Mouse (Mus musculus): Measurements from ENCODE around the gene Prc1.

- TF ChIP-seq CTCF (IDR thresholded peaks at IDR 0.05; ENCODE audit: low read depth, low read length) (no peak), POLR2A (IDR thresholded peaks at IDR 0.05; ENCODE audit: borderline replicate concordance, low read depth, low read length) (no peak)
Measured at GRCm38 (mm10) chr7:80323336-80323735, 29.1 kb downstream of the Prc1 start.

Data from bone marrow macrophage, adult 2 months (primary cell).